Mouse (Mus musculus) midbrain, postnatal 0 days (tissue): ENCODE data around the gene Rbms1. TPM values are rescaled to one million over a fixed set of nuclear protein-coding genes. Genes with fewer than 3 reads are reported as not detected.

Experiments used
- ATAC-seq: fragments of 200-750 bp; cut with Nextera tagmentation; 2 replicates; pipeline ENCODE4 v1.8.0; 2017; ENCODE audit warnings: moderate number of reproducible peaks, mild to moderate bottlenecking, moderate TSS enrichment, moderate library complexity; ENCODE audit not compliant: low FRiP score
- DNase-seq: peaks from one replicate; pipeline ENCODE4 v3.0.0-alpha.2; 2015; ENCODE audit warnings: low spot score
- H3K27ac ChIP-seq: fragments of 300-500 bp; sonication (generic); 2 replicates; pipeline ENCODE4 v1.5.1; 2014; ENCODE audit warnings: low read depth, mild to moderate bottlenecking, low read length, mixed read lengths
- H3K27me3 ChIP-seq: fragments of 300-500 bp; sonication (generic); 2 replicates; pipeline ENCODE4 v1.6.1; 2014; ENCODE audit warnings: low read length, control low read depth, mixed read lengths; ENCODE audit not compliant: insufficient read depth
- H3K36me3 ChIP-seq: fragments of 300-500 bp; sonication (generic); 2 replicates; pipeline ENCODE4 v1.6.1; 2014; ENCODE audit warnings: low read length, control low read depth, mixed read lengths; ENCODE audit not compliant: insufficient read depth
- H3K4me1 ChIP-seq: fragments of 300-500 bp; sonication (generic); 2 replicates; pipeline ENCODE4 v1.6.1; 2014; ENCODE audit warnings: mild to moderate bottlenecking, control low read depth, antibody characterized with exemption, low read length, mixed read lengths; ENCODE audit not compliant: insufficient read depth
- H3K4me2 ChIP-seq: fragments of 300-500 bp; sonication (generic); 2 replicates; pipeline ENCODE4 v1.6.1; 2014; ENCODE audit warnings: low read depth, mild to moderate bottlenecking, low read length, mixed read lengths; ENCODE audit not compliant: poor library complexity, severe bottlenecking
- H3K4me3 ChIP-seq: fragments of 300-500 bp; sonication (generic); 2 replicates; pipeline ENCODE4 v1.5.1; 2014; ENCODE audit warnings: low read depth, mild to moderate bottlenecking, low read length, moderate library complexity
- H3K9ac ChIP-seq: fragments of 300-500 bp; sonication (generic); replicated peaks from 2 replicates; pipeline ENCODE4 v1.6.1; 2014; ENCODE audit warnings: mild to moderate bottlenecking, low read length, moderate library complexity, mixed read lengths; ENCODE audit not compliant: poor library complexity, severe bottlenecking
- H3K9me3 ChIP-seq: fragments of 300-500 bp; sonication (generic); 2 replicates; pipeline ENCODE4 v1.6.1; 2016; ENCODE audit warnings: low read length, control low read depth
- CTCF ChIP-seq: IDR thresholded peaks from 2 replicates; pipeline ENCODE4 v1.5.1; 2016; ENCODE audit warnings: antibody characterized with exemption, mild to moderate bottlenecking
- WGBS: fragments of 180-500 bp; shearing (Covaris S2); extraction: QIAGEN DNeasy Blood & Tissue Kit; methylation state at CpG from one replicate; pipeline ENCODE4 v1.1.7; 2014; 5-methylcytosine and 5-hydroxymethylcytosine counted together
- polyA plus RNA-seq: library from polyadenylated mRNA; unstranded; fragments of >200 nt; fragmentation: Nextera tagmentation; extraction: Ambion mirVana; gene quantifications from 2 replicates; pipeline ENCODE4 v1.2.1, GENCODE M21; 2015
- total RNA-seq: library from RNA; depleted of rRNA; stranded (reverse); fragments of >200 nt; gene quantifications from 2 replicates; pipeline ENCODE4 v1.2.3, GENCODE M21; 2014

Rbms1 gene
- total and polyA plus RNA-seq, 2 experiments from 2014 or later, result 36.2 to 40.4 TPM

DNA sequence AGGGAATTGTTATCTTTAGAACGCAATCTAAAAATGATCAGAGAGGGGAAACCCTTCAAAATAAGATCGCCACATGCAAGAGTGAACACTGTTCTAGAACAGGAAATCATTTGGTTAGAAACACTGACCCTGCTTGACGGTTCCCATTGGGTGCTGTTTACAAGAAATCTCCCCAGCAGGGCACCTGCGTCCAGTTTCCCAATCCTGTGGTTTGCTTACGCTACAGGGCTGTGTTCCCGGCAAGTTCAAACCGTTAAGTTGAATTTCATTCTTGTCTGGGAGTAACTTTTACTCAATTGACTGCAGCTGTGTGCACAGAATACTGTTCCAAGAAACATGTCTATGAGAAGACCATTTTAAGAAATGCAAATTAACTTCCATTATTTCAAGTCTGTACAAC, 59.5 kb downstream of the Rbms1 start:
- Histone ChIP-seq H3K27ac (no peak overlapping the region), H3K4me3 (no peak overlapping the region), H3K4me1 (no peaks in the 10 kb centered on the region), H3K36me3 (no peaks in the 10 kb centered on the region), H3K9ac (no peak overlapping the region), H3K9me3 (no peaks in the 10 kb centered on the region), H3K27me3 (no peaks in the 10 kb centered on the region), H3K4me2 (no peak overlapping the region)
- WGBS, result 85% methylated on average over 7 of the region's 7 CpGs
- ATAC-seq (no peak), DNase-seq (no peak)
- no peak for TF ChIP-seq CTCF

DNA sequence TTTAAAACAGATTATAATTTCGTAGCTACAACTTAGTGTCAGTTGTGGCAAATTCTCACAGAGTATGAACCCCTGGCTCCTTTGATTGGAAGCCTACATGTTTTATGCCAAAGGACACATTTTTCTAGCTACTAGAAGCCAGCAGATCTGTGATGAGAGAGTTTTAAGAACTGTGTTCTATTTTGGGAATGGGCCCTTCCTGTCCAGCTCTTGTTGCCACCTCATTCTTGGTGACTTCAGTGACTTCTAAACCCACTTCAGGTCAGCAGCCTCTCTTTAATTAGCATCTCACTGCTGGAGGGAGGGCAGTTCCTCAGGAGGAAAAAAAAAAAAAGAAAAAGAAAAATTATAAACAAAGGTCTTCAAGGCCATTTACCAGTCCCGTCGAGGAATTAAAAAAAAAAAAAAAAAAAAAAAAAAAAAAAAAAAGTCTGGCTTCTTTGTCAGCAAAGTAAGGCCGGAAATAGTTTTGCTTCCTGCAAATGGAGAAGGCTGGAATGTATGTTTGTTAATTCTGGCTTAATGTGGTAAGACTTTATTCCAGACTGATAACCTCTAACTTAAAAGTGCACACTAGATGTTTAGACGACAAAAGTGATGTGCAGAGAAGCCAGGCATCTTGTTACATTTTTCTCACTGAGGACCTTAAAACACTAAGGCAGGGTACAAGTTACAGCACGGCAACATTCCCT, 60.4 kb downstream of the Rbms1 start:
- H3K9ac ChIP-seq, result no peak overlapping the region
- TF ChIP-seq CTCF, result no peak
- H3K4me2 ChIP-seq, result no peak overlapping the region
- H3K27me3 ChIP-seq, result no peaks in the 10 kb centered on the region
- H3K9me3 ChIP-seq, result no peaks in the 10 kb centered on the region
- H3K4me3 ChIP-seq, result no peak overlapping the region
- 83% methylated on average over 6 of the region's 6 CpGs for WGBS
- H3K36me3 ChIP-seq, result no peaks in the 10 kb centered on the region
- DNase-seq, result no peak
- no peak overlapping the region for H3K27ac ChIP-seq
- no peak for ATAC-seq
- no peaks in the 10 kb centered on the region for H3K4me1 ChIP-seq

- Histone ChIP-seq H3K9me3 (no peaks in the 10 kb centered on the region), H3K27me3 (no peaks in the 10 kb centered on the region), H3K9ac (no peak overlapping the region), H3K36me3 (no peaks in the 10 kb centered on the region), H3K4me2 (no peak overlapping the region), H3K4me1 (no peaks in the 10 kb centered on the region), H3K27ac (no peak overlapping the region), H3K4me3 (no peak overlapping the region)
- no peak for TF ChIP-seq CTCF
- 79% methylated on average over 15 of the region's 15 CpGs for WGBS
- no peak for ATAC-seq
- no peak for DNase-seq
Measured at GRCm38 (mm10) chr2:60901511-60901951, 61.5 kb downstream of the Rbms1 start.

- TF ChIP-seq CTCF, result no peak
- Histone ChIP-seq H3K36me3 (no peaks in the 10 kb centered on the region), H3K4me3 (no peak overlapping the region), H3K27ac (no peak overlapping the region), H3K27me3 (no peaks in the 10 kb centered on the region), H3K9ac (no peak overlapping the region), H3K9me3 (no peaks in the 10 kb centered on the region), H3K4me2 (no peak overlapping the region), H3K4me1 (no peaks in the 10 kb centered on the region)
- no peak for DNase-seq
- no peak for ATAC-seq
- WGBS, result 82% methylated on average over 6 of the region's 6 CpGs
Measured at GRCm38 (mm10) chr2:60901013-60901412, 62.0 kb downstream of the Rbms1 start.

- H3K4me1 ChIP-seq, result no peaks in the 10 kb centered on the region
Measured at GRCm38 (mm10) chr2:60893042-60893441, 70.0 kb downstream of the Rbms1 start.

DNA sequence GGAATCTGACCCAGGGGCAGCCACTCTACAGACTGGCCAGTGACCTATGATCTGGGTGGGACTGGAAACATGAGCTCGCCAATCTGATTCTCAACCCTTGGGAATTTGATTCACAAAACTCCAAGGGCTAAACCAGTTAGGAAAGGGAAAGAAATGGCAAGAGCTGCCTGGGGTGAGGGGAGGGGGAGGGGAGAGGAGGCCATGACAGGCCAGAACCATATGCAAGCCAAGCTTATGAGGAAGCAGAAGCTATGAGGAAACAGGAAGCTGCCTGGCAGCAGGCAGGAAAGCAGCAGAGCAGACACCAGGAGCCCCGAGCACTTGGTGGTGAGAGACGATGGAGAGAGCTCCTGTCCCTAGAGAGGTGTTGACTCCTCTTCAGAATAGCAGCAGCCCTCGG, 79.1 kb downstream of the Rbms1 start:
- DNase-seq (no peak), ATAC-seq (no peak)
- WGBS, result 65% methylated on average over 4 of the region's 4 CpGs
- no peaks in the 10 kb centered on the region for H3K36me3 ChIP-seq
- no peaks in the 10 kb centered on the region for H3K27me3 ChIP-seq
- no peak for TF ChIP-seq CTCF
- no peaks in the 10 kb centered on the region for H3K9me3 ChIP-seq
- H3K9ac ChIP-seq, result no peak overlapping the region
- no peak overlapping the region for H3K4me3 ChIP-seq
- no peak overlapping the region for H3K27ac ChIP-seq
- H3K4me2 ChIP-seq, result no peak overlapping the region
- H3K4me1 ChIP-seq, result no peaks in the 10 kb centered on the region

More at GRCm38 (mm10) chr2:60893042-60893441, 70.0 kb downstream of the Rbms1 start:
- WGBS, result 92% methylated on average over 1 of the region's 1 CpGs
- DNase-seq (no peak), ATAC-seq (no peak)
- H3K4me3 ChIP-seq, result no peak overlapping the region
- no peak overlapping the region for H3K9ac ChIP-seq
- no peaks in the 10 kb centered on the region for H3K36me3 ChIP-seq
- no peaks in the 10 kb centered on the region for H3K27me3 ChIP-seq
- H3K4me2 ChIP-seq, result no peak overlapping the region
- H3K27ac ChIP-seq, result no peak overlapping the region
- H3K9me3 ChIP-seq, result no peaks in the 10 kb centered on the region
- TF ChIP-seq CTCF, result no peak
